Mouse (Mus musculus): ENCODE measurements around the gene Slc26a11.

- TF ChIP-seq TCF12 (IDR thresholded peaks at IDR 0.05; ENCODE audit: insufficient read depth, poor library complexity, severe bottlenecking) (no peak), POLR2A (IDR thresholded peaks at IDR 0.05; ENCODE audit: insufficient read length, low read depth) (no peak), CEBPB (IDR thresholded peaks at IDR 0.05; ENCODE audit: insufficient read depth, poor library complexity, severe bottlenecking) (no peak), MAX (IDR thresholded peaks at IDR 0.05; ENCODE audit: low read depth) (no peak), E2F4 (IDR thresholded peaks at IDR 0.05; ENCODE audit: insufficient read depth) (no peak), POLR2AphosphoS2 (IDR thresholded peaks at IDR 0.05; ENCODE audit: insufficient read length, low read depth) (no peak), USF1 (IDR thresholded peaks at IDR 0.05; ENCODE audit: low read depth) (no peak), MYOG (IDR thresholded peaks at IDR 0.05; ENCODE audit: control insufficient read depth in 1 of 3, insufficient read depth in 1 of 3, insufficient read length in 2 of 3, low read depth in 2 of 3) (no peak), SRF (IDR thresholded peaks at IDR 0.05; ENCODE audit: control insufficient read depth, insufficient read length, low read depth) (no peak), MYOD1 (IDR thresholded peaks at IDR 0.05; ENCODE audit: control insufficient read depth in 1 of 3, insufficient read length in 2 of 3, low read depth in 2 of 3) (no peak), REST (IDR thresholded peaks at IDR 0.05; ENCODE audit: insufficient read depth, insufficient read length) (no peak), TCF3 (IDR thresholded peaks at IDR 0.05; ENCODE audit: insufficient read length, low read depth) (no peak)
Observed at GRCm38 (mm10) chr11:119395931-119396330, 40.6 kb downstream of the Slc26a11 start.

Data from myocyte (in vitro differentiated cells).